Mouse (Mus musculus) kidney, postnatal 0 days (tissue): ENCODE data around the gene Usp29. TPM values are rescaled to one million over a fixed set of nuclear protein-coding genes. Genes with fewer than 3 reads are reported as not detected.

Experiments
- ATAC-seq: fragments of 200-750 bp; cut with Nextera tagmentation; replicated peaks from 2 replicates; pipeline ENCODE4 v1.8.0; 2017; ENCODE audit warnings: low read depth, moderate number of reproducible peaks, moderate TSS enrichment, moderate library complexity; ENCODE audit not compliant: low FRiP score
- DNase-seq: peaks from one replicate; pipeline ENCODE4 v3.0.0-alpha.2; 2016; ENCODE audit warnings: low spot score
- H3K27ac ChIP-seq: fragments of 300-500 bp; sonication (generic); 2 replicates; pipeline ENCODE4 v1.5.1; 2014; ENCODE audit warnings: mild to moderate bottlenecking
- H3K27me3 ChIP-seq: fragments of 300-500 bp; sonication (generic); 2 replicates; pipeline ENCODE4 v1.6.1; 2014; ENCODE audit warnings: low read length, mixed read lengths; ENCODE audit not compliant: insufficient read depth
- H3K36me3 ChIP-seq: fragments of 300-500 bp; sonication (generic); 2 replicates; pipeline ENCODE4 v1.6.1; 2014; ENCODE audit warnings: low read length, mixed read lengths; ENCODE audit not compliant: insufficient read depth
- H3K4me1 ChIP-seq: fragments of 300-500 bp; sonication (generic); replicated peaks from 2 replicates; pipeline ENCODE4 v1.6.1; 2014; ENCODE audit warnings: antibody characterized with exemption, low read length, mixed read lengths; ENCODE audit not compliant: insufficient read depth
- H3K4me2 ChIP-seq: fragments of 300-500 bp; sonication (generic); 2 replicates; pipeline ENCODE4 v1.6.1; 2014; ENCODE audit warnings: mild to moderate bottlenecking, low read length, moderate library complexity, mixed read lengths
- H3K4me3 ChIP-seq: fragments of 300-500 bp; sonication (generic); replicated peaks from 2 replicates; pipeline ENCODE4 v1.5.1; 2014; ENCODE audit warnings: low read depth, low read length
- H3K9ac ChIP-seq: fragments of 300-500 bp; sonication (generic); 2 replicates; pipeline ENCODE4 v1.6.1; 2014; ENCODE audit warnings: low read depth, low read length
- H3K9me3 ChIP-seq: fragments of 300-500 bp; sonication (generic); replicated peaks from 2 replicates; pipeline ENCODE4 v1.6.1; 2016; ENCODE audit warnings: low read length, inconsistent platforms, mixed read lengths
- CTCF ChIP-seq: IDR thresholded peaks from 2 replicates; pipeline ENCODE4 v1.5.1; 2016; ENCODE audit warnings: antibody characterized with exemption, low read depth, mild to moderate bottlenecking, moderate library complexity
- WGBS: fragments of 180-500 bp; shearing (Covaris S2); extraction: QIAGEN DNeasy Blood & Tissue Kit; methylation state at CpG from one replicate; pipeline ENCODE4 v1.1.7; 2014; 5-methylcytosine and 5-hydroxymethylcytosine counted together
- polyA plus RNA-seq: library from polyadenylated mRNA; unstranded; fragments of >200 nt; fragmentation: Nextera tagmentation; extraction: Ambion mirVana; gene quantifications from 2 replicates; pipeline ENCODE4 v1.2.1, GENCODE M21; 2015

Usp29 gene
- polyA plus RNA-seq, 1 experiment from 2014 or later: 1.7 TPM

GRCm38 (mm10) chr7:6903489-6903888 lies 173.1 kb downstream of the Usp29 start:
- Histone ChIP-seq H3K36me3 (no peaks in the 10 kb centered on the region), H3K9me3 (no peaks in the 10 kb centered on the region), H3K27me3 (no peaks in the 10 kb centered on the region), H3K4me2 (no peak overlapping the region), H3K27ac (no peak overlapping the region), H3K9ac (no peak overlapping the region), H3K4me3 (no peak overlapping the region), H3K4me1 (no peaks in the 10 kb centered on the region)
- ATAC-seq: no peak
- no peak for TF ChIP-seq CTCF
- whole genome bisulfite sequencing: 60% methylated on average over 8 of the region's 8 CpGs
- no peak for DNase-seq

- 52% methylated on average over 7 of the region's 7 CpGs for WGBS
- Histone ChIP-seq H3K4me3 (no peak overlapping the region), H3K4me1 (peaks cover 9% of the 10 kb centered on the region), H3K9ac (no peak overlapping the region), H3K4me2 (no peak overlapping the region), H3K9me3 (no peaks in the 10 kb centered on the region), H3K36me3 (no peaks in the 10 kb centered on the region), H3K27me3 (no peaks in the 10 kb centered on the region), H3K27ac (no peak overlapping the region)
- DNase-seq (peak; percentile 41), ATAC-seq (no peak)
- TF ChIP-seq CTCF: no peak
Observed at GRCm38 (mm10) chr7:6910527-6910926, 180.1 kb downstream of the Usp29 start.

GRCm38 (mm10) chr7:6911731-6912130 lies 181.4 kb downstream of the Usp29 start:
- DNase-seq (no peak), ATAC-seq (no peak)
- H3K4me2 ChIP-seq: no peak overlapping the region
- H3K27ac ChIP-seq: no peak overlapping the region
- no peak overlapping the region for H3K9ac ChIP-seq
- no peak for TF ChIP-seq CTCF
- H3K4me1 ChIP-seq: peaks cover 9% of the 10 kb centered on the region
- H3K4me3 ChIP-seq: no peak overlapping the region
- no peaks in the 10 kb centered on the region for H3K9me3 ChIP-seq
- WGBS: 64% methylated on average over 5 of the region's 5 CpGs
- H3K36me3 ChIP-seq: no peaks in the 10 kb centered on the region
- H3K27me3 ChIP-seq: no peaks in the 10 kb centered on the region

- H3K9me3 ChIP-seq: no peaks in the 10 kb centered on the region
- WGBS: 6% methylated on average over 30 of the region's 30 CpGs
- peaks cover 9% of the 10 kb centered on the region for H3K4me1 ChIP-seq
- H3K4me3 ChIP-seq: peak overlapping the region; percentile 32
- no peaks in the 10 kb centered on the region for H3K27me3 ChIP-seq
- H3K9ac ChIP-seq: peak overlapping the region; percentile 42
- peak; percentile 74 for ATAC-seq
- peak overlapping the region; percentile 65 for H3K27ac ChIP-seq
- peak; percentile 12; the same call in 1 of the 2 replicates for TF ChIP-seq CTCF
- no peaks in the 10 kb centered on the region for H3K36me3 ChIP-seq
- H3K4me2 ChIP-seq: peak overlapping the region; percentile 57
- DNase-seq: peak; percentile 93
Observed at GRCm38 (mm10) chr7:6913439-6914380, 183.3 kb downstream of the Usp29 start.

GRCm38 (mm10) chr7:6917126-6917525 lies 186.7 kb downstream of the Usp29 start:
- WGBS: 36% methylated on average over 5 of the region's 5 CpGs

GRCm38 (mm10) chr7:6918267-6918666 lies 187.9 kb downstream of the Usp29 start:
- ATAC-seq (peak; percentile 61; the same call in 1 of the 2 replicates), DNase-seq (peak; percentile 95)
- H3K4me3 ChIP-seq: no peak overlapping the region
- TF ChIP-seq CTCF: peak; percentile 89
- H3K4me1 ChIP-seq: peaks cover 6% of the 10 kb centered on the region
- H3K4me2 ChIP-seq: no peak overlapping the region
- no peaks in the 10 kb centered on the region for H3K9me3 ChIP-seq
- WGBS: 10% methylated on average over 10 of the region's 10 CpGs
- H3K36me3 ChIP-seq: no peaks in the 10 kb centered on the region
- no peak overlapping the region for H3K27ac ChIP-seq
- H3K9ac ChIP-seq: no peak overlapping the region
- H3K27me3 ChIP-seq: no peaks in the 10 kb centered on the region

More at GRCm38 (mm10) chr7:6917126-6917525, 186.7 kb downstream of the Usp29 start:
- H3K27ac ChIP-seq: no peak overlapping the region
- H3K4me2 ChIP-seq: no peak overlapping the region
- ATAC-seq: no peak
- H3K36me3 ChIP-seq: no peaks in the 10 kb centered on the region
- no peak for TF ChIP-seq CTCF
- peak; percentile 32 for DNase-seq
- H3K4me3 ChIP-seq: no peak overlapping the region
- no peaks in the 10 kb centered on the region for H3K27me3 ChIP-seq
- peaks cover 9% of the 10 kb centered on the region for H3K4me1 ChIP-seq
- H3K9ac ChIP-seq: no peak overlapping the region
- no peaks in the 10 kb centered on the region for H3K9me3 ChIP-seq
